Mouse (Mus musculus): ENCODE results near the gene Cxcl17.
"Not testable (repeated sequence)": the region's sequence is repeated elsewhere in the genome, so short reads cannot be mapped to it uniquely, and the experiment has no call there.

Cxcl17 gene

DNA sequence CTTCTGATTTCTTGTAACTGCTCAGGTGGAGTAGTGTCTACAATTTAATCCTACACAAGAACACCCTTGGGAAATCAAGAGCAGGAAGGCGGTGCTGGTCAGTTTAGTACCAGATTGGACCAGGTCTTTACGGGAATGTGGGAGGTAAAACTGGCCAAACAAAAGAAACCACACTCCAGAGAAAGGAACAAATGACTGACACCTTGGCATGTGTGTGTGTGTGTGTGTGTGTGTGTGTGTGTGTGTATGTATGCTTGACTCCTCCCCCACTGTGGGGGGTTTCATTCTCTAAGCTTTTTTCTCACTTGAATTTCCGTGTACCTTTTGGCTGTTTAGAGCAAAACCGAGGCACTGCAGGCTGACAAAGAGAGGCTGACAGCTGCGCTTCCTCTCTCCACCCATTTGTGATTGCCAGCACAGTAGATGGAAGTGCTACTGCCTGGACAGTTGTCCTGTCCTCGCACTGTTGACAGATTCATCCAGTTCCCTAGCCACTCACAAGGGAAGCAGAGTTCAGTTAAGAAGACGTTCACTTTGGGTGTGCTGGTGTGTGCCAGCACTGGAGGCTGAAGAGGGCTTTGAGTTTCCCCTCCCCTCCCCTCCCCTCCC lies at the start of gene Cxcl17:
Cxcl17 (minus strand) TSS at position 54 of the 609 bp plus-strand sequence.
- DNase-seq = no peak

DNA sequence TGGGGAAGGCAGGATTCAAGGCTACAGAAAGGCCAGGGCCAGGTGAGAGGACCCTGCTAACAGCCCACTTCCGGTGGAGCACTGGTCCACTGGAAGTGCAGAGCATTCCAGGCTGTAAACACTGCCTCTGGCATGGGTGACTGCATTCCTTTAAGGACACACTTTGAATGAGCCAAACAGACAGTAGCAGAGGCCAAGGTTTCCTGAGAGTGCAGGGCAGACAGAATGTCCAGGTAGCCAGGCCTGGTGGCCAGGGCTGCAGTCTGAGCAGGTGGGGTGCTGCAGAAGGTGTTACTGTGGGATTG lies 49.3 kb upstream of the Cxcl17 start:
- DNase-seq = not testable (repeated sequence)

DNA sequence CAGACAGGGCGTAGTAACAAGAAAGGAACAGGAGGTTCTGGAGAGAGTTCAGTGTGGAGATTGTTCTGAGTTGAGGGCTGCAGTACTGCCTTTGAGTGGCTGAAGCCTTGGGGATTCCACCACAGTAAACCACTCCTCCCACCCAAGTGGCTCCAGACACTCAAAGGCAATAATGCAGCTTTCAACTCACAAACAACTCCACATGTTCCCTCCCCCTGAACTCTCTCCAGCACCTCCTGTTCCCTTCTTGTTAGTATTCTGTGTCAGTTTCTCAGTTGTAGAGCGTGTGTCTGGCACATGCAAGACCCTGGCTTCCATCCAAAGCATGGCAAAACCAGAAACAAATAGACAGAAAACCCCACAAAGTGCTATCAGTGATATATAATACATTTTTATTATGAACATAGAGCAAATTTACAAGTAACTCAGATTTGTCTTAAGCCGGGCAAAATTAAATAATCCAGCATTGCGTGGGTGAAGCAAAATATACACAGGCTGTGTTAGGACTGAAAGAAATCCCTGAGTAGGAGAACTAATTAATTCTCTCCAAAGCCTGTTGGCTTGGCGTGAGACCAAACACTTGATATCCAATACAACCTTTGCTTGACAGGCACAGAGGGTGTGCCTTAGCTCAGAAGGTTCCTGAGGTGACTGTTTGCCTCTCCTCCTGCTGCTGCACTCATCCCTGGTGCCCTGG lies 48.8 kb upstream of the Cxcl17 start:
- peak; percentile 7 to 11 for DNase-seq

DNA sequence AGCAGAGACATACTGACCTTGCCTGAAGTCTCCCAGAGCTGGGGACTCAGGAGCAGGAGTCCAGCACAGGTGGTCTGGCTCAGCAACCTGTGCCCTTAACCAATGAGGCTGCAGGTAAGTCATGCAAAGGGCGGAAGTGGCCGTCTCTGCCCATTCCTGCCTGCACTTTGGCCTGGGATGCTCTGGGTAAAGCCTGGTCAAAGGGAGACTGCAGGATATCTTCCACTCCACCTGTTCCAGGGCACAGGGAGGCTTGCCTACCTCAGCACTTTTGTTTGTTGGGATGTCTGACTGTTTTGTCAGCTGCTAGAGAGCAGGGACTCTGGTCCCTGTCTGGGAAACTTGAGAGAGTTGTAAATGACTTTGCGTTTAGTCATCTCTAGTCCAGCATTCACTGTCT lies 39.4 kb upstream of the Cxcl17 start:
- no peak for DNase-seq

DNA sequence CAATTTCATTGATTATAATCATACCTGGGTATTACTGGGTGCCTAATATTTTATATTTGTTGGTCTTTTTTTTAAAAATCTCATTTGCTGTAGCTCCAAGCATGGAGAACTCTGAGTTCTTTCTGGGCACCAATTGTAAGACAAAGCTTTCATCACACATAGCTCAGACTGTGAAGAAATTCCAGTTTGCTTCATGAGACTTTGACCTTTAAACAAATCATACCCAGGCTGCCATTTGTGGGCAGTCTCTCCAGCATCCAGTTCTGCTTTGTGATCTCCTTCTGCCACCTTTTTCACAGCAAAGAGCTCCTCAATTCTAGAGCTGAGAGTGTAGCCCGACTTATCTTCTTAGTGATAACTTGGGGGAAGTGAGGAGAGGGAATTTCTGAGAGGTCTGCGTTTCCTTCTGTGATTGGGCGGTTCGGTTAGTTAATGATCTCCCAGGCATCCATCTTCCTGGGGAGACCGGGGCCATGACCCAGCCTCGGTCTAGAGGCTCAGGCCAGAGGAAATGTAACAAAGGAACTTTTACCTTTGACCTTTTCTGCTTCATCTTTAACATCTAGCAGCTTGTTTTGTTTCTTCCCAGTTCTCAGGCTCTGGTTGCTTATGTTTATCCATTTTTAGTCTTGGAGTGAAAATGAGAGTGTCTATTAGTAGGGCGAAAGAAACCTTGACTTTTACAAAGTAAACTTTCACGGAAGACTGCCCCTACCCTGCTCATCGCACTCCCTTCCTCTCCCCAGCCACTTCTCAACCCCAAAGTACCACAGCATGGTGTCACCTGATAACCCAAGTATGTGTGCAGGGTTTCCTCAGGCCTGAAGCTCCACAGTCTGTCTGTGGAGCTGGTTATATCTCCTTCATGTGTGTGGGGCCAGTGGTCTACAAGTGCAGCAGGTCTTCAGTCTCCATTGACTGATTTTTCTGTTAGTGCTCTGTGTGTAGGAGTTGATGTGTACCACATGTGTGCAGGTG lies 37.5 kb upstream of the Cxcl17 start:
- no peak for DNase-seq

DNA sequence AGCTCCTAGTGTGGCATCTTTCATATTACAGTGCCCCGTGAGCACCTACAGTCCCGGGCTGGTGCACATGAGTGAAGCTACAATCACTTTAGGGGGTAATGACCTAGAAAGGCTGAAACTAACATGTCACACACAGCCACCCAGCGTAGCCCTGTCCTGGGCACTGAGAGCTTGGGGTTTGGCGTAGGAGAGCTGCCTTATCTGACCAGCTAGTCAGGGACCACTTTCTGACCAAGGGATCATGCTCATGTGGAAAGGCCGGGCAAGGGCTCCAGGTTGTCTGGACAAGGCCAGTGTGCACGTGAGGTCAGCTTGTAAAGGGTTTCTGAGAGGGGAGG lies 28.1 kb upstream of the Cxcl17 start:
- no peak for DNase-seq

DNA sequence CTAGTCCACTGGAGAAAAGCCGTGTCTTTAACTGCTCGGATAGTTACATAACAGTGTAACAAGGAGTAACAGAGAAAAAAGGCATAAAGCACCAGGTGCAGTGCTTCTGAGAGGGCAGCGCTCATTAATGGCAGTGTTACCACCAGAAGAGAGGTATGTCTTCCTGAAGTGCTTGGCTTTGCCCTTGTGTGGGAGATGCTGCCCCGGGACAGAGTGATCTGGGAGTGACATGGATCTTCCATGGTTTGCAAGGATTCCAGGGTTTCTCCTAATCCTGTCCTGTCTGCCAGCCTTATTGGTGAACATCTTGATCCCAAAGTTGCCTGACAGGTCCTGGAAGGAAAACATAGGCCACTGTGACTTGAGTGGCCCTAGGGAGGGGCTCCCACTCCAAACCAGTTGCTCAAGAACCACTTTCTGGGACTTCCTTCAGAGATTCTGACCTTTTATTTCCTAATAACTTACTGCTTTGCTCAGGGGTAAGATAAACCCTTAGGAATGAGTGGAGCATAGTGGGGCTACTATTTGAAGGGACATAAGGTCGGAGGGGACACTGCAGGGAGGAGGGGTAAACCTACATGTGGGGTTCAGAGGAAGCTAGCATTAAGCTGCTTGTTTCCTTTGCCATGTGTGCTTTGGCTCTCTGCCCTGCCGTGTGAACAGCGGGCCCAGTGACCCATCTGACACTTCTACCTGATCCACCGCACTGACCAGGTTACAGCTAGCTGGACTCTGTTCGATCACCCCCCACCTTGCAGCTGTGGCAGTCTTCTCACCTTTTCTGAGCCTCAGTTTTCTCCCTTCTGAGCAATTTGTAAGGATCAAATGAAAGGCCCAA lies 27.5 kb upstream of the Cxcl17 start:
- DNase-seq = no peak

DNA sequence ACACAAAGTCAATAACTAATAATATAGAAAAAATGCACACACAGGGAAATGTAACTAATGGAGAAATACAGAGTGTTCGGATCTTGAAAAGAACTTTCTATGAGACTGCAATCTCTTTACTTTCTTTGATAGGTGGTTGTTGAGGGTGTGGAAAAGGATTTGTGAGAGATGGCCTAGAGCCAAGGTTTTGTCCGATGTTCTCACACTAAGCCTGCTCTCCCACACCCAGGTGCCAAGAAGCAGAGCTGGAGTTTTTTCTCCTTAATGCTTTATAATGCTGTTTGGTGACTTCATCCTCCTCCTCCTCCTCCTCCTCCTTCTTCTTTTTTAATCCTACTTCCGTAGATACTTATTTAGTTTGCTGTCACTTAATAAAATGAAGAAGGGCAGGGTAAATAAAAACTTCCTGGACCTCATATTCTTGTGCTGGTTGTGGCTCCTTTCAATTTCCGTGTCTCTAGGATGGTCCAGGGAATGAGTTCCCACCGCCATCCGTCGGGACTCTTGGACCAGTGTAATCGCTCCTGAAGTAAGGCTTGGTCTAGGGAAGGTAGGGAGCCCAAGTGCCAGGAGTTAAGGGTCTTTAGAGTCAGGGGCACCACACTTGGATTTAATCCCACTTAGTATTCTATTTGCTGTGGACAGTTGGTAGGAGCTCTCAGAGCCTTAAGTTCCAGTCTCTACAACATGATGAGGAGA lies 26.6 kb upstream of the Cxcl17 start:
- DNase-seq = no peak

DNA sequence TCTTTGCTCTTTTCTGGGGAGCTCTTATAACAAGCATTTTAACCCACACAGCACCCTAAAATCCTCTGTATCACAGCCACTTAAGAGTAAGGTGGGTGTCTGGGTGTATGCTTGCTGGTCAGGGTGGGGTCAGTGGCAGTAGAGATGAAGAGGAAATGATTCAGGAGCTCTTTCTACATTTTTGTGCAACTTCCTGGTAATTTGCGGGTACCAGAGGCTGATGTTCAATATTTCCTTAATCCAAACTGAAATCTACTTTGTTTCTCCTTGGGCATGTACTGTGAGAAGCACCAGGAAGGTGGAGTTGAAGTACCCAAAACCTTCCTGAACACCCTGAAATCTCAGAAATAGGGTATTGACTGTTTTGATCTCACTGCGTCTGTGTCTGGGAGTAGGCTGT lies 24.0 kb upstream of the Cxcl17 start:
- DNase-seq = no peak

DNA sequence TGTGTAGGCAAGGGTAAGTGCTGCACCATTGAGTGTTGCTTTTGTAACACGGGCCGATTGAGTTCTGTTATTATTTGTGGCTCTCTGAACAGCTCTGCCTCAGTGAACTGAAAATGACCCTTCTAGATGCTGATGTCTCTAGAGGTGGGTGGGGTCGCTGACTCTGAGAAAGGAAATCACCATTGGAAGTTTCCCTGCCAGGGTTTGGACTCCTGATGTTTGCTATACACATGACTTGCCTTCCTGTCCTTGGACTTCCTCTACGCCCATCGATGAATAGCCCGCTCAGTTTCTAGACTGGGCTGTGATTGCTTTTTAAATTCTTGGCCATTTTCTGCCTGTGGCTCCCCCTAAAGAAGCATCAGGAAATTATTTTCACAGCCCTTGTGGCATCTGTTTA lies 23.5 kb upstream of the Cxcl17 start:
- no peak for DNase-seq

DNA sequence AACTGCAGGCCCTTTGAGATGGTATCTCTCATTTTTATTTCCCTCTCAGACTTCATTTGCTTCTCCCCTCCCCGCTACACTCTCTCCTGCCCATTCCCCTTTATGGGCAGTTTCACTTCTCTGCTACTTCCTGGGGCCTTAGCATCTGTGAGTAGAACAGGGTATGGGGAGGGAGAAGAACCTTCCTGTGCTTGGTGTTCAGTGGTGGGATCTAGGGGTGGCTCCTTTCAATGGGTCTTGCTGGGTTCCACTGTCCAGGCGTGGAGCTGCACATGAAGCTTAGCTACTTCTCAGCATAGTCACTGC lies 22.8 kb upstream of the Cxcl17 start:
- no peak for DNase-seq

DNA sequence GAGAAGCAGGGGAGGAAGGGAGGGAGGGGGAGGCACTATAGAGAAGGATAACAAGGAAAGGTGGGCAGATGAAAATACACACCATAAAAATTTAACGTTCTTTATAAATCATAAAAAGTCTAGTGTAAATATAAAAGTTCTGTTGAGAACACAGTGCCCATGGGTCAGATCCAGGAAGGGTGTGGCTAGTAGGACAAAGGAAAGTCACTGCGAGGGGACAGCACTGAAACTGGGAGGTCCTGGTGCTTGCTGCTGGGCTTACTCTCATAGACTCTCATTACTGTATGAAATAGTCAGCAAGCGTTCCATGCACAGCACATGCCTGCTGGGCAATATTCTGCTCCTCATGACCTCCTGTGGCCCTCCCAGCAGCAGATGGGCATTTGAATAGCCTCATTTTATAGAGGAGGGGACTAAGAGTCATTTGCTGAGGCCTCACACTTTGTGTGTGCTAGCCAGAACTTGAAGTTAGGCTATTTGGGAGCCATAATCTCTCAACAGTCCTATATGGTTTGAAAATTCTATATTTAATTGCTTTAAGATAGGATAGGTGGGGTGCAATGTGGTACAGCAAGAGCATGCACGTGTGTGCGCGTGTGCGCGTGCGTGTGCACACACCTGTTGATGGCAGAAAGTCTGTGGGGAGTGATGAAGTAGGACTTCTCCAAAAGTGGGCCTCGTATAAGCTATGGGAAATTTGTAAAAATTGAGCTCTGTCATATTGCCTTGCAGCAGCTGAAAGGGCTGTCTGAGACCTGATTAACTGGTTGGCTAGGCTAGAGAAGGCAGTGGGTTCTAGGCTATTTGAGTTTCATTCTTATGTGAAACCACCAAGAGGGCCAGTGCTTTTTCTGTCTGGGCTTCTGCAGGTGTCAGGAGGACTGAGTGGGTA lies 22.2 kb upstream of the Cxcl17 start:
- no peak for DNase-seq

DNA sequence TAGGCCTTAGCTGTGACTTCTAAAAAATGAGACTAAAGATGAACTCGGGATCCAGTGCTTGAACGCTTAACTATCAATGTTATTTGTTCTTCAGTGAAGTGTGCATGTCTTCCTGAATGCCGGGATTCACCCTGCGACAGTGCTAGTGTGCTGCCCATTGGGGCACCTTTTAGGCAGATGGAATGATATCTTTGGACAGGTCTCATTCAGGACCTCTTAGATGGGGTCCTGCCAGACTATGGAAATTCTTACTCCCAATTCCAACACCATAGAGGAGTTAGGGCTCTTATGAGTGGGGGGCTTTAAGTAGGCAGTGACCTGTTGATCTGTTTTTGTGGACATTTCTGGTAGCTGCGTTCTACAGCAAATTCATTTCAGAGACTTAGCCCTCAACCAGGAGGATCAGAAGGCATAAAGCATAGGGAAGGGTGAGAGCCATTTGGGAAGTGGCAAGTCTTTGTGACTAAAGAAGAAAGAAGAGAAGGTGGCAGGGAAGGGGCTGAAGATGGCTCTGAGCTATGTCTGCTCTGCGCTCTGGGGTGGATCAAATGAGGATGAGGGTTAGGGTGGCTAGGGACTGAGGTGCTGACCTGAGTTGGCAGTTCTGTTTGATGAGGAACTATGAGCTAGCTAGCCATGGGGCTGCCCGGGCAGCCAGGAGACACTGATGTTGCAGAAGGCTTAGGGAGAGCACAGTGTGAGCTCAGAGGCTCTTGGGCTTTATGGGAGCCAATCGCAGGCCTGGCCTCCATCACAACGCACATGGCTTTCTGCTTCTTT lies 21.3 kb upstream of the Cxcl17 start:
- DNase-seq = no peak

DNA sequence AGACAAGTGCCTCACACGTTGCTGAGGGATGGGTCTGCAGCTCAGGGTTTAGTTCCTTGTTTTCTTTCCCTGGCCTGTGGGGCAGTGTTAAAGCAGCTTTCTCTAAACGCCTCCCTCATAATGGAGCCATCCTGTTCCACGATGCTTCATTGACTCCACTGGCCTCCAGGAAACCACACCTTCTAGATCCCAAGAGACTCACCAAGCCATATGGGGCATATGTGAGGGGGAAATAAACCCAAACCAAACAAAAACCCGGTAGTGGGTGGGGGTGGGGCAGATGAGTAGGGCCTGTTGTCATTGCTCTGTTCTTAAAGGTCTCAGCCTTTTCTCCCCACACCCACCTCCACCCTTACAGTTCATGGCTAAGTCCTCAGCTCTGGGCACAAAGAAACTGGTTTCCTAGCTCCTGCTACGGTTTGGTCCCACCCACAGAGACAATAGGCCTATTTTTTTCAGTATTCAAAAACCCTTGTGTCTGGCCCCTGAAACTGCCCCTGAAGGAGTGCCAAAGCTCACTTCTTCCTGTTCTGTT lies 20.4 kb upstream of the Cxcl17 start:
- DNase-seq = no peak

DNA sequence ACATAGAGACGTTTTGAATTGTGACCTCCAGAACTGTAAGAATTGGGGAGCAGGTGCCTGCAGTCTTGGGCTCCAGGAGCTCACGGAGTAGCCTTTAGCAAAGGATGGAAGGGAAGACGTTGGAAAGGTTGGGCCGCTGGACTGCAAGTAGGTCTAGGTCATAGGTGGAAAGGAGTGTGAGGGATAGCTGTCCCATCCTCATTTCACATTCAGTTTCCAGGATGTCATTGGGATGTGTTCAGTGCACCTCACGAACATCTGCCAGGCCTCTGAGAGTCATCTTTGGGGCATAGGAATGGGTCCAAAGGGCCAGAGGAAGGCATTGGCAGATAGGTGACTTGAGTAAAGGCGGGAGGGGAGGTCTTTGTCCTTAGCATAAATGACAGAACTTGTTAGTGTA lies 19.7 kb upstream of the Cxcl17 start:
- no peak for DNase-seq

DNA sequence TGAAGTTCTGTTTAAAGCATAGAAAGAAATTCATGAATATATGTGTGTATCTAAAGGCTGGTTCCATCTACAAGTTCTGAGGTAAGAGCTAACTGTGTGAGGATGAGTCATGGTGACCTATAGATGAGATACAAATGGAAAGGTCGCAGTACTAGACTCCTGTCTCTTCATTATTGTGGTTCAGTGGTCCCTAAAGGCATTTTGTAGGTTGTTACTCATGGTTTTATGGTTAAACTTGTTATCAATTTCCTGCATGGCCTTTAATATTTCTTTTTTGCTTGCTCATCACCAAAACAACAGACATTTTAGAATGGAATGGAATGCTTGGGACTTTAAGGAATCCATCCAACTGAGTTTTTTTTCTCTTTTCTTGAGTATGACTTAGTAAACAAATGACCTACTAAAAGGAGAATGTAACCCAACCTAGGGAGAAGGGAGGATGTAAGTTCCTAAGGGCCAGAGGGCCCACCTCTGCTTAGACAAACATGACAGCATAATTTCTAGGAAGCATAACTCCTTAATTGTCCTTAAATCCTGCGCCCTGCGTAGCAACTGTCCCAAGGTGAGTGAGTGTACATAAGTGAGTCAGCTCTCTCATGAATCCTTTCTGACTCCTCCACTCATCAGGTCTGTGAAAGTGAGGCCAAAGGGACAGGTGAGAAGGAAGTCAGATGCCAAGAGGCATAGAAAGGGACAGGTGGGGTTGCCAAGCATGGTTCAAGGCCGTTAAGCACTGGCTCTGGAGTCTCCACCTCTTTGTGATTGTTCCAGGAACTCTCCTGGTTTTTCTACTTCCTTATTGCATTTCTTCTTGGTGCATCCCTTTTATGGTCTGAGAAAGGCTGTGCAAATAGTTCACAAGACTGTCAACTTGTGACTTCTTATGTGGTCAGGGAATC lies 17.4 kb upstream of the Cxcl17 start:
- no peak for DNase-seq

DNA sequence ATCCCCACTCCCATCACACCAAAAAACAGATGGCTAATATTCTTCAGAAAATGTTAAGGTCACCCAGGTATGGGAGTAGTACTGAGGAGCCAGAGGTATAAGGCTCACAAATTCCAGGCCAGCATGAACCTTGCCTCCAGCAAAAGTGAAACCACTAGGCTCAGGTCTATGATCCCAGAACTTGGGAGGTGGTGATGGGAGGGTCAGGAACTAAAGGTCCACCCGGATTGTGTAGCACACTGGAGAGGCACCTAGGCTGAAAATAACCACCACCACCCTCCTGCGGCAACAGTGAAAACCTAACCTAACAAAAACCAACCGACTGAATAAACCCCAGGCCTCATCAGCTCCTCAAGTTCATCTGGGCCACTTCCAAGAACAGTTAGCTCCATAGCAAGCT lies 15.6 kb upstream of the Cxcl17 start:
- no peak for DNase-seq

DNA sequence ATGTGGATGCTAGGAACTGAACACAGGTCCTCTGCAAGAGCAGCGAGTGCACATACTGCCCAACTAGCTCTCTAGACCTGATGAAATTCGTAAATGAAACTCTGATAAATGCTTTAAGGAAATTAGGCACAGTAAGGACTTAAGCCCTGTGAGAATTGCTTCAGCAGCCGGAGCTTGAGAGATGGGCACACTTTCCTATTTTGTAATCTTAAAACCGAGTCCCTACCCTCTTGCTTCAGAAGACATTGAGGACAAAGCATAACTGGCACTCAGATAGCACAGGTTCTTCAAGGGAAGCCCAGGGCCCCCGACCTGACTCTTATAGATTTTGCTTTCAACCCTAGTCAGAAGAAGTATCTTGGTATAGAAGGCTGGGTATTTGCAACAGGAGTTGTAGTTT lies 14.5 kb upstream of the Cxcl17 start:
- no peak for DNase-seq

DNA sequence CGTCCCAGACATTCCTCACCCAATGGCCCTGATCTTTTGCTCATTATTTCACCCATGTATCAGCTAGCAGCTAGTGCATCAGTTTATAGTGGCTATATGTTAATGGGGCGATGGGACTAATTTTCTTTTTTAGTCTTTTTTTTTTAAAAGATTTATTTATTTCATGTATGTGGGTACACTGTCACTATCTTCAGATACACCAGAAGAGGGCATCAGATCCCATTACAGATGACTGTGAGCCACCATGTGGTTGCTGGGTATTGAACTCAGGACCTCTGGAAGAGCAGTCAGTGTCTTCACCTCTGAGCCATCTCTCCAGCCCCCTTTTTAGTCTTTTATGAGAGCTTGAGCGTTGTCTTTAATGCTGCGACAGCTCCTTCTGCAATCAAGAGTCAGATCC lies 13.7 kb upstream of the Cxcl17 start:
- not testable (repeated sequence) for DNase-seq

Measured in cerebellum, adult 18-20 months (tissue).